Mouse (Mus musculus) midbrain, embryonic 11.5 days (tissue): ENCODE data around the gene Psenen. TPM values are rescaled to one million over a fixed set of nuclear protein-coding genes. Genes with fewer than 3 reads are reported as not detected.

Experiments
- ATAC-seq: fragments of 200-750 bp; cut with Nextera tagmentation; 2 replicates; pipeline ENCODE4 v1.8.0; 2017; ENCODE audit warnings: moderate TSS enrichment, moderate library complexity; ENCODE audit not compliant: low FRiP score
- DNase-seq: peaks from one replicate; pipeline ENCODE4 v3.0.0; 2015; ENCODE audit warnings: low spot score; ENCODE audit errors: missing footprints
- H3K27ac ChIP-seq: fragments of 300-500 bp; sonication (generic); 2 replicates; pipeline ENCODE4 v1.5.1; 2014; ENCODE audit warnings: low read depth, low read length
- H3K27me3 ChIP-seq: fragments of 300-500 bp; sonication (generic); 2 replicates; pipeline ENCODE4 v1.6.1; 2014; ENCODE audit warnings: mild to moderate bottlenecking, low read length, moderate library complexity, mixed read lengths; ENCODE audit not compliant: control insufficient read depth, insufficient read depth
- H3K36me3 ChIP-seq: fragments of 300-500 bp; sonication (generic); 2 replicates; pipeline ENCODE4 v1.6.1; 2014; ENCODE audit warnings: mild to moderate bottlenecking, low read length, moderate library complexity, mixed read lengths; ENCODE audit not compliant: control insufficient read depth, insufficient read depth
- H3K4me1 ChIP-seq: fragments of 300-500 bp; sonication (generic); 2 replicates; pipeline ENCODE4 v1.6.1; 2014; ENCODE audit warnings: low read length; ENCODE audit not compliant: control insufficient read depth, insufficient read depth
- H3K4me2 ChIP-seq: fragments of 300-500 bp; sonication (generic); 2 replicates; pipeline ENCODE4 v1.6.1; 2014; ENCODE audit warnings: mild to moderate bottlenecking, moderate library complexity
- H3K4me3 ChIP-seq: fragments of 300-500 bp; sonication (generic); 2 replicates; pipeline ENCODE4 v1.5.1; 2014; ENCODE audit warnings: low read depth, low read length
- H3K9ac ChIP-seq: fragments of 300-500 bp; sonication (generic); 2 replicates; pipeline ENCODE4 v1.6.1; 2014; ENCODE audit warnings: low read length
- H3K9me3 ChIP-seq: fragments of 300-500 bp; sonication (generic); 2 replicates; pipeline ENCODE4 v1.6.1; 2016; ENCODE audit warnings: low read length; ENCODE audit not compliant: control insufficient read depth
- WGBS: fragments of 180-500 bp; shearing (Covaris S2); extraction: QIAGEN DNeasy Blood & Tissue Kit; methylation state at CpG from one replicate; pipeline ENCODE4 v1.1.7; 2014; 5-methylcytosine and 5-hydroxymethylcytosine counted together
- polyA plus RNA-seq: library from polyadenylated mRNA; unstranded; fragments of >200 nt; fragmentation: Nextera tagmentation; extraction: Ambion mirVana; gene quantifications from 2 replicates; pipeline ENCODE4 v1.2.1, GENCODE M21; 2014

Psenen gene
- polyA plus RNA-seq, 1 experiment from 2014 or later = 110 TPM

DNA sequence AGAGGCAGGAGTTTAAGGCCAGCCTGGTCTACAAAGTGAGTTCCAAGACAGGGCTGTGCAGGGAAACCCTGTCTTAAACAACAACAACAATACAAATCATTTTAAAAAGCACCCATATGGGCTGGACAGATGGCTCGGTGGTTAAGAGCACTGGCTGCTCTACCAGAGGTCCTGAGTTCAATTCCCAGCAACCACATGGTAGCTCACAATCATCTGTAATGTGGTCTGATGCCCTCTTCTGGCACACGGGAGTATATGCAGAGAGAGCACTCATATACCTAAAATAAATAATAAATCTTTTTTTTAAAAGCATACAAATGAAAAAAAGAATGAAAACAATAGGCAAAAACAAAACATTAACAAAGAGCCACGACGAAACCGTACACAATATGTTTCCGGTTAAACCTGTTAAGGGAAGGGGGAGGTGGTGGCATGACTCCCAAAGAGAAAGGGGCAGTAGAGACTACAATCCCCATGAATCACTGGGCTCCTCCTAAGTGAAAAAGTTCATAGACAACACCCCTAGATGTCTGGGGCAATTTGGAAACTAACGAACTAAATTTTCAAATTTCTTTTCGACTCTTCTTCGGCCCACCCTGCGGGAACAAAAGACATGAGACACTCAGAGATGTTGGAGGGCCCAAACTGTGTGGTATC is 11.9 kb downstream of the Psenen start:
- Histone ChIP-seq H3K36me3 (peaks cover 8% of the 10 kb centered on the region; the same call in 1 of the 2 replicates), H3K9ac (peak overlapping the region; percentile 71), H3K27ac (peak overlapping the region; percentile 70), H3K4me2 (peak overlapping the region; percentile 93), H3K9me3 (no peaks in the 10 kb centered on the region), H3K4me3 (peak overlapping the region; percentile 49), H3K27me3 (no peaks in the 10 kb centered on the region), H3K4me1 (peaks cover 12% of the 10 kb centered on the region)
- DNase-seq (no peak), ATAC-seq (peak; percentile 71)
- 2% methylated on average over 10 of the region's 10 CpGs for WGBS

DNA sequence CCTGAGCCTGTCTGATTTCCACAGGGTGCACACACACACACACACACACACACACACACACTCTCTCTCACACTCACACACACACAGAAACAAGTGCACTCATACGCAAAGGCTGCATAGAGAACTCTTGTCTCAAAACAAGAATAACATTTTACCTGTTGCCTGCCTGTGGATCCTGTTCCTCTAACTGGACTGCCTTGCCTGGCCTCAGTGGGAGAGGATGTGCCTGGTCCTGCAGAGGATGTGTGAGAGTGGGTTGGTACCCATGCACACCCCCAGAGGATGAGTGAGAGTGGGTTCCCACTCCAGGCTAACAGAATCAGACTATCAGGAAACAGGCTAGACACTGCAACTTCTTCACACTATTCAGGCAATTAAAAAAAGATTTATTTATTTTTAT is 12.8 kb downstream of the Psenen start:
- Histone ChIP-seq H3K4me2 (no peak overlapping the region), H3K27me3 (no peaks in the 10 kb centered on the region), H3K4me1 (peaks cover 12% of the 10 kb centered on the region), H3K36me3 (peaks cover 5% of the 10 kb centered on the region; the same call in 1 of the 2 replicates), H3K9me3 (no peaks in the 10 kb centered on the region), H3K4me3 (no peak overlapping the region), H3K9ac (no peak overlapping the region), H3K27ac (no peak overlapping the region)
- DNase-seq (no peak), ATAC-seq (no peak)
- WGBS = 100% methylated on average over 1 of the region's 1 CpGs

DNA sequence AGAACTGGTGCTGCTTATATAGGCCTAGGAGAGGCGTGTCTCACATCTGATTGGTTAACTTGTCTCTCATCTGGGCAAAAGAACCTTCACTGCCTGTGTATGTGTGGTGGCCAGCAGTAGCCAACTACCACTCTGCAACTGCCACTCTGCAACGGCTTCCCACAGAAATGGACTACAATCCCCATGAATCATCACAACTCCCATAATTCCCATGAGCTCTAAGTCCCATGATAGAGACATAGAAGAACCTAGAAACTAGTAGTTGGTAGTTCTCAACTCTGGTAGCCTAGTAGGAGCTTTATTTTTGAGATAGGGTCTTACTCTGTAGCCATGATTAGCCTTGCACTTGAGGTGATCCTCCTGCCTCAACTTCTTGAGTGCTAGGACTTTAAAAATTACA is 13.5 kb downstream of the Psenen start:
- no peak overlapping the region for H3K4me3 ChIP-seq
- H3K9ac ChIP-seq = no peak overlapping the region
- ATAC-seq (no peak), DNase-seq (no peak)
- H3K36me3 ChIP-seq = no peaks in the 10 kb centered on the region; the same call in 1 of the 2 replicates
- no peaks in the 10 kb centered on the region for H3K27me3 ChIP-seq
- H3K4me2 ChIP-seq = no peak overlapping the region
- peaks cover 12% of the 10 kb centered on the region for H3K4me1 ChIP-seq
- 86% methylated on average over 2 of the region's 2 CpGs for WGBS
- H3K27ac ChIP-seq = no peak overlapping the region
- H3K9me3 ChIP-seq = no peaks in the 10 kb centered on the region

- Histone ChIP-seq H3K36me3 (peaks cover 2% of the 10 kb centered on the region; the same call in 1 of the 2 replicates), H3K4me1 (no peaks in the 10 kb centered on the region), H3K4me3 (no peak overlapping the region), H3K9ac (no peak overlapping the region), H3K27ac (no peak overlapping the region), H3K9me3 (no peaks in the 10 kb centered on the region), H3K4me2 (no peak overlapping the region), H3K27me3 (no peaks in the 10 kb centered on the region)
- ATAC-seq = no peak
- 92% methylated on average over 2 of the region's 2 CpGs for WGBS
- no peak for DNase-seq
These were observed 19.1 kb downstream of the Psenen start for GRCm38 (mm10) chr7:30544327-30544726.

- peaks cover 4% of the 10 kb centered on the region for H3K4me1 ChIP-seq
- no peaks in the 10 kb centered on the region for H3K27me3 ChIP-seq
- no peak overlapping the region for H3K4me2 ChIP-seq
- no peaks in the 10 kb centered on the region for H3K9me3 ChIP-seq
- no peak for ATAC-seq
- WGBS = 89% methylated on average over 7 of the region's 7 CpGs
- no peak overlapping the region for H3K27ac ChIP-seq
- peaks cover 3% of the 10 kb centered on the region; the same call in 1 of the 2 replicates for H3K36me3 ChIP-seq
- no peak overlapping the region for H3K4me3 ChIP-seq
- no peak overlapping the region for H3K9ac ChIP-seq
- no peak for DNase-seq
These were observed 22.9 kb downstream of the Psenen start for GRCm38 (mm10) chr7:30540572-30540971.

DNA sequence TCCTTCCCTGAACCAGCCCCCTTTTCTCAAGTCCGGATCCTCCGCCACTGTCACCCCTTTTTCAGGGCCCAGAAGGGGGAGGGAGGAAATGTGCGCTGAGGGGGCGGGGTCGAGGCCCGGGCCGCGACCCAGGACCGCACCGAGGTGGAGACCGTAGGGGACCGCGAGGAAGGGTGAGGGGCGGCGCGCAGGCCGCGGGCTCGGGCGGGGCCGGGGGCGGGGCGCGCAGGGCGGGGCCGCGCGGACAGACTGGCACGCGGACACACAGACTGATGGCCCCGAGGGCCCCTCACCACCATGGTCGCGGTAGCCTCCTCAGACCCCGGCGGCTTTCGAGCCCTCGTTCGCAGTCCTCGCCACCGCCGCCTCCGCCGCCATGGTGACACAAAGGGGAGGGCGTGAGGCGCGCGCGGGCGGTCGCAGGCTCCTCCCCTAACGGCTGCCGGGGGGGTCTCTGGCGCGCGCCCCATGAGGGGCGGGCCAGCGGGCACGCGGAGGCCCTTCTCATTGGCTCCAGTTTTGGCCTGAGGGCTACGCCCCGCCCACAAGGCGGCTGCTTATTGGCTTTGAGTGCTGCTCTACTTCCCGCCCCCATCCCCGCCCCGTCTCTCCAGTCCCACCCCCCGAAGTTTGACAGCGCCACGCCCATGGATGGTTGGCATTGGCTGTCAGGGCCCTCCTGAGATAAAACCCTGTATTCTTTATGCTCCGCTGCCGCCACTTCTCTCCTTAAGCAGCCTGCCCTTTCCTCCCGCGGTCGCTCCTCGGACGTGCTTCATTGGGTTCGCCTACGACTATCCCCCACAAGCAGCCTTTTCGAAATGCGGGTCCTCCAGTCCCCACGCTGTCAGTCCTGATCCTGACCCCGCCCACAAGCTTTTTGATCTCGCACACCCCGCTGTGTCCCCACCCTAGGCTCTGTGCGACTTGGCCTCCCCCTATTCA is 28.5 kb downstream of the Psenen start, which contains the start of gene Arhgap33:
Gene Arhgap33 (minus strand): TSS at position 428 of the 945 bp plus-strand sequence.
- peak; percentile 94 for ATAC-seq
- H3K4me2 ChIP-seq = peak within 1 kb of the TSS; percentile 91
- peak within 1 kb of the TSS; percentile 49 for H3K4me3 ChIP-seq
- peaks cover 26% of the 10 kb centered on the region for H3K4me1 ChIP-seq
- H3K9me3 ChIP-seq = no peaks in the 10 kb centered on the region
- peak; percentile 100 for DNase-seq
- peaks cover 14% of the 10 kb centered on the region for H3K36me3 ChIP-seq
- no peaks in the 10 kb centered on the region for H3K27me3 ChIP-seq
- peak within 1 kb of the TSS; percentile 82 for H3K9ac ChIP-seq
- under 1% methylated on average over 72 of the region's 84 CpGs for WGBS
- peak within 1 kb of the TSS; percentile 67 for H3K27ac ChIP-seq

DNA sequence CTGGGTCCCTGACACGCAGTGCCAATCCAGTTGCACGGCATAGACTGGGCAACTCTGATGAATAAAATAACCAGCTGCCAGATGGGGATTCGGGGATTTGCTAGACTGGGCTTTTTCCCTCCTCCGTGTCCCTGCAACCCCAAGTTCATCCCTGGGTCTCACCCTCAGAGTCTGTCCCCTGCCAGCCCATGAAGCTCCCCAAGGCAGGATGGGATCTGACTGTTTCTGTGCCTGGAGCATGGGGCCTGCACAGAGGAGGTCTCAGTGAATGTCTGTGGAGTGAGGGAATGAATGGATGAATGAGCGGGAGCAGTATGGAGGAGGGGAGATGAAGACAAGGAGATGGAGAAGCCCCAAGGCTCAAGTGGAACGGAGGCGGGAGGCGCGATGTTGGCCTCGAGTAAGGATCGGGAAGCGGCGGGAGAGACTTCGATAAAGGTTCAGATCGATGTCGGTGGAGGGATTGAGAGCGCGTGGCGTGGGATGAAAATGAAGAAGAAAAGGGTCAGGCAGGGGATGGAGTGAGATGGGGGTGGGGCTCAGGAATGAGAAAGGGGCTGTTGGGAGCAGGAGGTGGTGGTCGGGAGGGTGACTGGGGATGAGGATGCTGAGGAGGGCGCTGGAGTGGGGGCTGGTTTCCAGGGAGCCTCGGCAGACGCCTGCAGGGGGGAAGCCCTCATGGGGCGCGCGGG is 29.3 kb downstream of the Psenen start:
- Histone ChIP-seq H3K9ac (peak overlapping the region; percentile 82), H3K27ac (peak overlapping the region; percentile 20), H3K27me3 (no peaks in the 10 kb centered on the region), H3K4me2 (peak overlapping the region; percentile 91), H3K36me3 (peaks cover 15% of the 10 kb centered on the region), H3K9me3 (no peaks in the 10 kb centered on the region), H3K4me3 (peak overlapping the region; percentile 49), H3K4me1 (peaks cover 26% of the 10 kb centered on the region)
- ATAC-seq (peak; percentile 49), DNase-seq (peak; percentile 95)
- 6% methylated on average over 25 of the region's 26 CpGs for WGBS

DNA sequence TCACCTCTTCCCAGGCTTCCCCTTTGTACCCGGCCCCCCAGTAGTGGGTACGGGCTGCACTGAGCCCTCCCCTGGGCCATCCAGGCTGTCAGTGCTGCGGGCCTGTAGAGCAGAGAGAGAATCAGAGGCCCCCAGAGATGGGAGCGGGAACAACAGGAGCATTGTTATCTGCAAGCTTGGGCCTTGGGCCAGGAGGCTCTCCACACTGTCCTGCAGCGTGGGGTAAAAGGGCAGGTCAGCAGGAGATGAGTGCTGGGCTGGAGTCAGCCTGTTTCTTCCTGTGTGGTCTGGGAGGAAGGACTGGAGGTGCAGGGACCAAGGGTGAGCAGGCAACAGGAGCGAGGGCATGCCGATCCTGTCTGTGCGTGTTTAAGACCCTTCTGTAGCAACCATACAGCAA is 30.5 kb downstream of the Psenen start:
- Histone ChIP-seq H3K27me3 (no peaks in the 10 kb centered on the region), H3K9ac (peak overlapping the region; percentile 82), H3K9me3 (no peaks in the 10 kb centered on the region), H3K4me2 (peak overlapping the region; percentile 91), H3K27ac (no peak overlapping the region), H3K4me1 (peaks cover 26% of the 10 kb centered on the region), H3K36me3 (peaks cover 23% of the 10 kb centered on the region), H3K4me3 (peak overlapping the region; percentile 49)
- WGBS = 17% methylated on average over 8 of the region's 8 CpGs
- DNase-seq (no peak), ATAC-seq (no peak)
